In genomic region chr10:17596126-17596525, GRCm38 (mm10) we compare ENCODE assay signal across 27 mouse cellular contexts.
DNase-seq lines count a peak whose midpoint lies in the region; ATAC-seq and TF ChIP-seq lines count a peak whose summit lies in the region.
"Had no signal": no experiment of that assay in that cellular context is flagged by ENCODE, and none has a peak within 500 bp of the region (broad histone marks: within the 10 kb centered on the region; RNA-seq: fewer than 3 reads in every experiment).

No protein-coding gene starts in this region.

- H3K4me2 ChIP-seq in heart, embryonic 12.5 days = no peak overlapping the region
- peak overlapping the region; percentile 23 for H3K4me2 ChIP-seq in liver, embryonic 14.5 days (ENCODE audit: low read depth)
- H3K4me2 ChIP-seq in midbrain, embryonic 15.5 days = no peak overlapping the region
- H3K4me2 ChIP-seq: embryonic facial prominence, embryonic 13.5 days; heart, embryonic 15.5 days; hindbrain, embryonic 14.5 days; midbrain, embryonic 13.5 days had no signal

- H3K4me3 ChIP-seq in heart, embryonic 12.5 days = no peak overlapping the region
- no peak overlapping the region for H3K4me3 ChIP-seq in liver, embryonic 14.5 days (ENCODE audit: insufficient read depth in 1 of 2, low read depth in 2 of 2, low read length in 2 of 2)
- H3K4me3 ChIP-seq in midbrain, embryonic 15.5 days = no peak overlapping the region
- H3K4me3 ChIP-seq: embryonic facial prominence, embryonic 13.5 days; gastrocnemius, adult 2 months; heart, adult 2 months; heart, embryonic 15.5 days; megakaryocyte, embryonic 14.5 days; midbrain, embryonic 13.5 days had no signal

- H3K27ac ChIP-seq in heart, embryonic 12.5 days (ENCODE audit: poor library complexity, severe bottlenecking) = no peak overlapping the region
- H3K27ac ChIP-seq in liver, embryonic 14.5 days = peak overlapping the region; percentile 16
- no peak overlapping the region for H3K27ac ChIP-seq in midbrain, embryonic 15.5 days
- H3K27ac ChIP-seq: embryonic facial prominence, embryonic 13.5 days; gastrocnemius, adult 2 months; heart, adult 2 months; heart, embryonic 15.5 days; hindbrain, embryonic 14.5 days; midbrain, embryonic 13.5 days had no signal

- no peak for DNase-seq in heart, postnatal 10 days
- peak; percentile 71 to 79 (median 73) for DNase-seq in liver, embryonic 14.5 days (ENCODE audit: low read depth in 3 of 3, low spot score in 3 of 3)
- no peak for DNase-seq in urinary bladder, adult 2 months (ENCODE audit: low spot score)
- no peak for DNase-seq in right cerebral cortex, postnatal 4 days
- DNase-seq: adrenal gland, adult 8-10 months; cerebellum, adult 11-12 months; cerebellum, adult 9-11 months; gastrocnemius, adult 2 months; gastrocnemius, postnatal 36 days; heart, adult 2 months; heart, postnatal 4 days; kidney, adult 11 months; kidney, postnatal 14 days; layer of hippocampus, adult 9-11 months; lung, postnatal 36 days; right cerebral cortex, postnatal 25 days; spleen, adult 18-20 months had no signal

- H3K9ac ChIP-seq in heart, embryonic 12.5 days = no peak overlapping the region
- no peak overlapping the region for H3K9ac ChIP-seq in liver, embryonic 14.5 days (replicated peaks)
- H3K9ac ChIP-seq in midbrain, embryonic 15.5 days = no peak overlapping the region
- H3K9ac ChIP-seq: embryonic facial prominence, embryonic 13.5 days; heart, embryonic 15.5 days; hindbrain, embryonic 14.5 days; midbrain, embryonic 13.5 days had no signal

- no peaks in the 10 kb centered on the region for H3K9me3 ChIP-seq in heart, embryonic 12.5 days (replicated peaks)
- H3K9me3 ChIP-seq in liver, embryonic 14.5 days (ENCODE audit: control insufficient read depth, low read length) = no peaks in the 10 kb centered on the region
- H3K9me3 ChIP-seq in midbrain, embryonic 15.5 days = no peaks in the 10 kb centered on the region
- H3K9me3 ChIP-seq: embryonic facial prominence, embryonic 13.5 days; heart, embryonic 15.5 days; megakaryocyte, embryonic 14.5 days; midbrain, embryonic 13.5 days had no signal

- H3K36me3 ChIP-seq in heart, embryonic 12.5 days = no peaks in the 10 kb centered on the region
- H3K36me3 ChIP-seq in liver, embryonic 14.5 days (replicated peaks; ENCODE audit: control insufficient read depth, insufficient read depth, low read depth) = no peaks in the 10 kb centered on the region
- no peaks in the 10 kb centered on the region for H3K36me3 ChIP-seq in midbrain, embryonic 15.5 days (replicated peaks)
- H3K36me3 ChIP-seq: embryonic facial prominence, embryonic 13.5 days; heart, embryonic 15.5 days; midbrain, embryonic 13.5 days had no signal

- no peak for TF ChIP-seq CTCF in liver, embryonic 14.5 days (IDR thresholded peaks at IDR 0.05; ENCODE audit: low read depth)

- H3K27me3 ChIP-seq in heart, embryonic 12.5 days (replicated peaks) = no peaks in the 10 kb centered on the region
- H3K27me3 ChIP-seq in liver, embryonic 14.5 days (ENCODE audit: control insufficient read depth, insufficient read depth, low read length) = no peaks in the 10 kb centered on the region
- no peaks in the 10 kb centered on the region for H3K27me3 ChIP-seq in midbrain, embryonic 15.5 days (replicated peaks)
- H3K27me3 ChIP-seq: embryonic facial prominence, embryonic 13.5 days; heart, embryonic 15.5 days; megakaryocyte, embryonic 14.5 days; midbrain, embryonic 13.5 days had no signal

- peaks cover 22% of the 10 kb centered on the region for H3K4me1 ChIP-seq in heart, embryonic 12.5 days (replicated peaks)
- peaks cover 66 to 73% of the 10 kb centered on the region in 2 experiments for H3K4me1 ChIP-seq in liver, embryonic 14.5 days (replicated peaks; ENCODE audit: control insufficient read depth in 2 of 2, insufficient read depth in 2 of 2, low read length in 1 of 2)
- no peaks in the 10 kb centered on the region for H3K4me1 ChIP-seq in midbrain, embryonic 15.5 days
- H3K4me1 ChIP-seq: embryonic facial prominence, embryonic 13.5 days had no signal

- ATAC-seq in heart, embryonic 12.5 days (ENCODE audit: insufficient number of reproducible peaks, low FRiP score) = peak; percentile 71; the same call in 1 of the 2 replicates
- 0 out of 2 replicates have a peak, but pooled peaks have one; percentile 54 for ATAC-seq in erythroid progenitor cell, adult 5-6 weeks (replicated peaks; ENCODE audit: low FRiP score, poor library complexity, severe bottlenecking)
- ATAC-seq in liver, embryonic 14.5 days (ENCODE audit: insufficient read depth) = peak; percentile 80
- ATAC-seq in megakaryocyte-erythroid progenitor cell, adult 5-6 weeks (replicated peaks; ENCODE audit: low FRiP score, low TSS enrichment, poor library complexity, severe bottlenecking) = peak; percentile 78
- no peak for ATAC-seq in midbrain, embryonic 15.5 days (replicated peaks)
- ATAC-seq: forebrain, embryonic 16.5 days; midbrain, embryonic 13.5 days had no signal

- WGBS in heart, embryonic 12.5 days = 19% methylated on average over 1 of the region's 1 CpGs
- WGBS in liver, embryonic 14.5 days (ENCODE audit: insufficient replicate concordance) = 9% methylated on average over 1 of the region's 1 CpGs
- 83% methylated on average over 1 of the region's 1 CpGs for WGBS in midbrain, embryonic 15.5 days

- peak; percentile 91 for TF ChIP-seq EP300 in liver, embryonic 14.5 days (IDR thresholded peaks at IDR 0.05; ENCODE audit: low read depth)

- intact Hi-C loops in heart, postnatal 10 days (cut with DNase I) = no loop called here

Comparison
In these comparisons a context has a peak if more than half of its experiments do, and no peak if none do; other contexts are left out.
1. DNase-seq: peak in liver, embryonic 14.5 days (3 of 3); none in heart, postnatal 10 days (0 of 2), urinary bladder, adult 2 months (single experiment) and right cerebral cortex, postnatal 4 days (single experiment).